Mouse (Mus musculus): Measurements from ENCODE around the gene Gm20708.
"Not testable (repeated sequence)": the region's sequence is repeated elsewhere in the genome, so short reads cannot be mapped to it uniquely, and the experiment has no call there.

Gm20708 gene

GRCm38 (mm10) chr11:117813867-117814266 is 4.4 kb downstream of the Gm20708 start:
- DNase-seq (ENCODE audit: low spot score in 2 of 2) = no peak

DNA sequence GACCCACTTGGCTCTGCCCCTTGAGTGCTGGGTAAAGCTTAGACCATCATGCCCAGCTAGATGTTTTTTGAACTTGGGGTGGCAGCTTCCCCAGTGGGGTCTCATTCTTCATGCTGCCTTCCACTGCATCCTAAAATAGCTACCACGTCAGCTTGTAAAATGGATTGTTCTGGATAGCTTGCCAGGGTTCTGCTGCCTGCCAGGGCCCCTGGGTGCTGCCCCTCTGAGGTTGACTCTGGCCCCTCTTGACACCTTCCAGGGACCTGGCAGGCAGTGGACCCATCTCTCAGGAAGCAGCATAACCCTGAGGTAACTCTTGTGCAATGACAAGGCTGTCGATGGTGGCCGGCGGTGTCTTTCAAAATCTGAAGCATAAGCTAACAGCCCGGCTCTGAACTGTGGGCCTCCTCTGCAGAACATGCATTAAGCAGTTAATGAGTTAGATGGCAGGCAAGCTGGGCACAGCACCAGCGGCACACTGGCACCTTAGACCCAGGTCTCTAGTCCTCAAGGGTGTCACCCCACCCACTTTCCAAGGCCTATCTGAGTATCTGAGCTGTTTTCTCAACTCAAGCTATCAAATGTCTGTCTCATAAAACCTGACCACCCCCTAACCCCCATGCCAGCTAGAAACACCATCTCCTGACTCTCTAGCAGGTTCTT is 5.4 kb downstream of the Gm20708 start:
- DNase-seq (ENCODE audit: low spot score in 2 of 2) = no peak

GRCm38 (mm10) chr11:117815850-117816249 is 6.4 kb downstream of the Gm20708 start:
- not testable (repeated sequence) for DNase-seq (ENCODE audit: low spot score in 2 of 2)

DNA sequence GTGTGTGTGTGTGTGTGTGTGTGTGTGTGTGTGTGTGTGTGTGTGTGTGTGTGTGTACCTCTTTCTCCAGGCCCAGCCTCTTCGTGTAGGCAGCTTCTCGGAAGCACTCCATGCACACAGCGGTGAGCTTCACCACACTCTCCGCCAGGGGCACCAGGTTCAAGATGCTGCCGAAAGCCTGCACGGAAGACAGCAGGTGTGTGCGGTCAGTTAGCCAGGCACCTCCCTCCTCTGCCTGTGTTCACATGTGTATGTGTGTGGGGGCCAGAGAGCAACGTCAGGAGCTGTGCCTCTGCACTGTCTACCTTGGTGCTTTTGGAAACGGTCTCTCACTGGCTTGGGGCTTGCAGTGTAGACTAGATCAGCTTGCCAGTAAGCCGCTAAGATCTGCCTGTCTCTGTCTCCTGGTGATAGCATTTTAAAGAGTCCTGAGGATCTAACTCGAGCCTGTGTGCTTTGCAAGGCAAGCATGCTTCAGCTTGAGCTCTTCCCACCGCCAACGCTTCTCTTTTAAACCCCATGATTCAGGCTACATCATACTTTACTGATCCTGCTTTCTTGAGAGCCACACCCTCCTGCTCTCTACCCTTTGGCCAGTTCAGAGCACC is 7.0 kb downstream of the Gm20708 start:
- DNase-seq (ENCODE audit: low spot score in 2 of 2) = no peak

DNA sequence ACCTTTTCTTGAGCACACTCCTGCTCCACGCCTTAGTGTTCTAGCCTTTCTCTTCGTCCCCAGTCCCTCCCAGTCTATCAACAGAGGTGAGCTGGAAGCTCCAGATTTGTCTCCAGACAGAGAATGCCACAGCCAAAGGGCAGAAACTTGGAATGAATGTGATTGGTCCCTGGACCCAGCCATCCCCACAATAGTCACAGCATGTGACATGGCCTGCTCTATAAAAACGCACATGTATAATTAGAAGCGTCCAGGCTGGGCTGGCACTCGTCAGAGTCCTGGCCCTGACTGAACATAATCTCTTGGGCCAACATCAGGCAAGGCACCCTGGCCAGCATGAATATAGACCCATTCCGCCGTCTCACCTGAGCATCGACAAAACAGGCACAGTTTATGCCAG is 9.6 kb downstream of the Gm20708 start:
- DNase-seq (ENCODE audit: low spot score in 2 of 2) = no peak

DNA sequence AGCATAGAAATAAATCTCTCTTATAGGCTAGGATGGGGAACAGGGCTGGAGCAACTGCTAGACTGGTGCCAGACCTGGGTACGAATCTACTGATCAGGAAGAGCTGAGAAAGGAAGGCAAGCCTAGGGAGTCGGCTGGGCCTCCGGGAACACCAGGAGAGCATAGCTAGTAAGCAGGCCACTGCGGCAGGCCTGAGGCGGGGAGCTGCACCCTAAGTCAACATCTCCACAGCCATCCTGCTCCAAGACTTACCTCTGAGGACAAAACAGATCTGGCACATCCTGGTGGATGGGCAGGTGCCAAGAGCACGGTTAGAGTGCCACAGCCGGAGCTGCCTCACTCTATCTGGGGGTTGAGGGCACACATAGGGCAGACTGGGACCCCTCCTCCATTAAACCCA is 10.7 kb downstream of the Gm20708 start:
- DNase-seq (ENCODE audit: low spot score in 2 of 2) = no peak

- DNase-seq (ENCODE audit: low spot score in 2 of 2) = no peak
Measured at GRCm38 (mm10) chr11:117821868-117822267, 12.4 kb downstream of the Gm20708 start.

DNA sequence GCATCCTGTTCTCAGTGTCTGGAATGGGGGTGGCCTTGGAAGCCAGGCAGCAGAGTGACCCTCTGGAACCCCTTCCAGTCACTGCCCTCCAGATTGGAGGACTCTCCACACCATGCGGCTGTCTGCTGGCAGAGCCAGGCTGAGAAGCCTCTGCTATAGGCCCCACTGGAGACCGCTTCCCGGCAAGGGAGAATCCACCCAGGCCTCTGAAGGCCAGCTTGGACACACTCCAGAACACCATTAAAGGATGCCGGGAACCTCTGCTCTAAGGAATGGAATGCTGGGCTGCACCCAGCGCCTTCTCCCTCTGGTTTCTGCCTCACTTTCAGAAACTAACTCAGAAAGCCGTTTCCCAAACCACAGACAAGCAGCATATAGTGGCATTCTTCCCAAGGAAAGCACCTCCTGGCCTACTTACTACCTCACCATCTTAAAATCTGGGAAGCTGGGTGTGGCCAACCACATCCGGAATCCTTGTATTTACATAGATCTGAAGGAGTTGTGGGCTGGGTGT is 13.3 kb downstream of the Gm20708 start:
- no peak for DNase-seq (ENCODE audit: low spot score in 2 of 2)

GRCm38 (mm10) chr11:117823411-117823810 is 13.9 kb downstream of the Gm20708 start:
- DNase-seq (ENCODE audit: low spot score in 2 of 2) = no peak

GRCm38 (mm10) chr11:117824060-117824969 is 14.8 kb downstream of the Gm20708 start:
- DNase-seq (ENCODE audit: low spot score in 2 of 2) = peak; percentile 67 to 78

GRCm38 (mm10) chr11:117825333-117826101 is 16.0 kb downstream of the Gm20708 start, which contains the start of the genes Afmid and Tk1:
Gene Afmid, plus strand, starts transcription at chr11:117825924.
Gene Tk1, minus strand, starts transcription at chr11:117826092.
- DNase-seq (ENCODE audit: low spot score in 2 of 2) = peak; percentile 58 to 66

DNA sequence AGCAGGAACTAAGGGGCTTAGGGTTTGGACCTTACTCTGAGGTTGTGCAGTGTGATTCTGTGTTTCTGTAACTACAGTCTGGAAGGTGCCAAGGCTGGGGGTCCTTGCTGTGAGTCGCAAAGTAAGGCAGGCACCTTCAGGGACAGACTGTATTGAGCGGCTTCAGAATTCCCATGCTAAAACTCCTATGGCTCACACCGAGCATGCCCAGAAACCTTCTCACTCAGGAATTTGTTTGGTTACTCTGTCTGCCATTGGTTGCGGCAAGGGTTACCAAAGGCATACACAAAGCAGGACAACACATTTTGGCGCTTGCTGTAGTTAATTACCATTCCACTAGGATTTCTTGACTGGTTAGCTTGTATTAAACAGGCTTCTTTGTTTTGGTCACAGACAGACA is 16.7 kb downstream of the Gm20708 start:
- no peak for DNase-seq (ENCODE audit: low spot score in 2 of 2)

- no peak for DNase-seq (ENCODE audit: low spot score in 2 of 2)
Measured at GRCm38 (mm10) chr11:117826916-117827315, 17.4 kb downstream of the Gm20708 start.

GRCm38 (mm10) chr11:117827386-117827785 is 17.9 kb downstream of the Gm20708 start:
- no peak for DNase-seq (ENCODE audit: low spot score in 2 of 2)

GRCm38 (mm10) chr11:117828149-117828887 is 18.9 kb downstream of the Gm20708 start:
- no peak for DNase-seq (ENCODE audit: low spot score in 2 of 2)

DNA sequence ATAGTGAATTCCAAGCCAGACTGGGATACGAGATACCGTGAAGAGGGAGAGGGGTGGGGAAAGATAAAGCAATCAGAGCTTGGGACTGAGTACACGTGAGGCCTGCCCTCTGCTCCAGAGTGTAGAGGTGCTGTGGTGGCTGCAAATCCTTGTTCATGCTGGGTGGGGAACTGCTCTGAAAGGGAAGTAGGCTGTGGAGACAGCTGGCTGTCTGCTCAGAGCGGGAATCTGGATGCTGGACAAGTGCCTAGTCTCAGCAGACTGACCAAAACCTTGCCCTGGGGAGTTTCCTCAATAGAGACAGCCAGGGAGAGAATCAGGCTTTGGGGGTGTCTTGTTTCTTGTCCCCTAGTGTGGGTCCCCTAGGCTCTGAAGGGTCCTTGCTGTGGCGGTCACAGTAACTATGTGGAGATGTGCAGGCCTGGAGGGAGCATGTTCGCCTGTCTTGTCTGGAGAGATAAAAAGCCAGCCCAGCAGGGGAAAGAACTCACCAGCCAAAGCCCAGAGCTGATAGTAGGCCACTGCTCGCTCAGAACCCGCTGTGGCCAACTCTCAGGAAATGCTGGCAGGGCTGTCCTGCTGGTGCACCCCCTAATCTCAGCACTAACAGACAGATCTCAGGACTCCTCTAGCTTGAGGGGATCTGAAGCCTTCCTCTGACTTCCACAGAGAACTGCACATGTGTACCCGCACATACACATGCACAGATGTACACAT is 19.6 kb downstream of the Gm20708 start:
- no peak for DNase-seq (ENCODE audit: low spot score in 2 of 2)

DNA sequence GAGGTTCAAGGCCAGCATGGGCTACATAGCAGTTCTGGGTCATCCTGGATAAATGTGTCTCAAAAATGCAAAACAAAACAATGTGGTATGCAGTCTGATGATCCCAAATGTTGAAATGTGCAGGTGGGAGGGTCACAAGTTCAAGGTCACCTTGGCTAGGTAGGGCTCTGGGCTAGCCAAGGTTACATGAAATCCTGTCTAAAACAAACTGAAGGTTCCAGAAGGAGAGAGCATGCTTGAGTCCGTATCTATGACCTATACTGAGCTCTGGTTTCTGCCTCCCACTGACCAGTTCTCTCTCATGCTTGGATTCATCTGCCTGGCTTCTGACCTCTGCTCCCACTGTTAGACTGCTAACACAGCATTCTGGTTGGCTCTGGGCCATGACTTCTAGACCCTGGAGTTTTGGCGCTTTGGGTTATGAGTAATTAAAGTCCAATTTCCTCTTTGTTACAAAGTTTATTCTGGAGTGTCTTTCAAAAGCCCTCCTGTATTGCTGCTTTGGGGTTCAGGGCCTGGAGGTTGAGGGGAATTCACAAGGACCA is 20.3 kb downstream of the Gm20708 start:
- no peak for DNase-seq (ENCODE audit: low spot score in 2 of 2)

- DNase-seq (ENCODE audit: low spot score in 2 of 2) = no peak
Measured at GRCm38 (mm10) chr11:117830401-117830800, 20.9 kb downstream of the Gm20708 start.

DNA sequence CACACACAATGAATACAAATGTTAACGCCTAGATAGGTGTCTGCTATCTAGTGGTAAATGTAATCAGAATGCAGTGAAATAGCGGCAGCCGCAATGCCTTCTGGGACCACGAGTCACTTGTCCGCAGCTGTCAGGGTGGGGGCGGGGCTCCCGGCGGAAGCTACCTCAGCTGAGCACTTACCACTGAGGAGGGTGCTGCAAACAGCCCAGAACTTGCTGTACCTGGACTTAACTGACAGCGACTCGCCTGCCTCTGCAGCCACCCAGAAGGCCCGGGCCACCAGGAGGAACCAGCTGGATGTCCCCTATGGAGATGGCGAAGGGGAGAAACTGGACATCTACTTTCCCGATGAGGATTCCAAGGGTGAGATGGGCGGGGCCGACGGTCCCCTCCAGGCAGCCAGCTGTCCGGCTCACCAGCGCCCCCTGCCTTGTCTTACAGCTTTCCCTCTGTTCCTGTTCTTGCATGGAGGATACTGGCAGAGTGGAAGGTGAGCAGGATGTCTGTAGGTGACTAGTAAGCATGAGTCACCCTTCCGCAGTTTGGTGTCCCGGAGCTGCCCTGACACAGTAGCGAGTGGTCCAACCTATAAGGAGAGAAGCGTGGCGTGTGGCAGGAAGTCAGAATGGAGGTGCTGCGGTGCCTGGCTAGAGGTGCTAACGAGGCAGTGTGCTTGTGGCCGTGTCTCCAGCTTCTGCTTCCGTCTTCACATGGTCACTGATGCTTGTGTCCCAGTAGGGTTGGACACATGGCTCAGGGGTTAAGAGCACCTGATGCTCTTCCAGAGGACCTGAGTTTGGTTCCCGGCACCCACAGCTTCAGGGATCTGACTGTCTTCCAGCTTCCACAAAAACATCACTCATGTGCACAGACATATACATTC is 22.9 kb downstream of the Gm20708 start:
- peak in 1 of 2 experiments; percentile 49 for DNase-seq (ENCODE audit: low spot score in 2 of 2)

Measured in urinary bladder, adult 18-20 months (tissue).